Mouse (Mus musculus) MEL (cell line): ENCODE results near the gene Ccdc146. TPM values are rescaled to one million over a fixed set of nuclear protein-coding genes. Genes with fewer than 3 reads are reported as not detected.

Experiments
- DNase-seq: peaks from one replicate; pipeline ENCODE4 v3.0.0; 2011; ENCODE audit warnings: low read depth, low spot score
- H3K27ac ChIP-seq: 2 replicates; pipeline ENCODE4 v1.5.1; 2012; ENCODE audit warnings: low read depth, mild to moderate bottlenecking, control low read depth, low read length, moderate library complexity; ENCODE audit not compliant: control insufficient read depth
- H3K27me3 ChIP-seq, 2 experiments: fragments of 150-350 bp in 1 of 2; sonication (generic) in 1 of 2; 2 replicates each; pipeline ENCODE4 v1.6.1; 2012; ENCODE audit warnings: low read length in 2 of 2, mild to moderate bottlenecking in 2 of 2, improper control_type of control experiment in 1 of 2, moderate library complexity in 1 of 2; ENCODE audit not compliant: insufficient read depth in 2 of 2, control insufficient read depth in 1 of 2
- H3K36me3 ChIP-seq, 2 experiments: 2 replicates each; pipeline ENCODE4 v1.6.1; 2012 to 2014; ENCODE audit warnings: low read length in 2 of 2, improper control_type of control experiment in 1 of 2, inconsistent platforms in 1 of 2, mild to moderate bottlenecking in 1 of 2; ENCODE audit not compliant: insufficient read depth in 2 of 2, control insufficient read depth in 1 of 2
- H3K4me1 ChIP-seq, 2 experiments: fragments of 150-350 bp in 1 of 2; sonication (generic) in 1 of 2; 2 replicates each; pipeline ENCODE4 v1.6.1; 2012; ENCODE audit warnings: low read length in 2 of 2, improper control_type of control experiment in 1 of 2, mild to moderate bottlenecking in 1 of 2; ENCODE audit not compliant: insufficient read depth in 2 of 2, control insufficient read depth in 1 of 2
- H3K4me3 ChIP-seq, 2 experiments: fragments of 150-350 bp in 1 of 2; sonication (generic) in 1 of 2; 2 replicates each; pipeline ENCODE4 v1.5.1; 2012; ENCODE audit warnings: low read depth in 2 of 2, low read length in 2 of 2, mild to moderate bottlenecking in 2 of 2, moderate library complexity in 2 of 2, control low read depth in 1 of 2, improper control_type of control experiment in 1 of 2; ENCODE audit not compliant: control insufficient read depth in 1 of 2, insufficient read depth in 1 of 2
- H3K79me2 ChIP-seq: 2 replicates; pipeline ENCODE4 v1.6.1; 2012; ENCODE audit warnings: mild to moderate bottlenecking, low read length, moderate library complexity; ENCODE audit not compliant: control insufficient read depth, poor library complexity, insufficient read depth
- H3K9ac ChIP-seq: 2 replicates; pipeline ENCODE4 v1.6.1; 2012; ENCODE audit warnings: low read depth, mild to moderate bottlenecking, control low read depth, low read length, moderate library complexity; ENCODE audit not compliant: control insufficient read depth, poor library complexity, severe bottlenecking
- H3K9me3 ChIP-seq: fragments of 150-350 bp; sonication (generic); replicated peaks from 2 replicates; pipeline ENCODE4 v1.6.1; 2012; ENCODE audit warnings: mild to moderate bottlenecking, low read length, improper control_type of control experiment, moderate library complexity; ENCODE audit not compliant: insufficient read depth
- CHD1 ChIP-seq: IDR thresholded peaks from 2 replicates; pipeline ENCODE4 v1.6.1; 2012; ENCODE audit warnings: low read depth, mild to moderate bottlenecking, inconsistent platforms, low read length, improper control_type of control experiment
- CTCF ChIP-seq, 3 experiments: IDR thresholded peaks in 2 of 3; conservative IDR thresholded peaks in 1 of 3; 2 replicates each; pipeline ENCODE4 v1.5.1; 2011 to 2012; ENCODE audit warnings: low read length in 3 of 3, low read depth in 2 of 3, mild to moderate bottlenecking in 2 of 3, improper control_type of control experiment in 1 of 3, inconsistent platforms in 1 of 3, mixed read lengths in 1 of 3, moderate library complexity in 1 of 3; ENCODE audit not compliant: control insufficient read depth in 1 of 3, insufficient read depth in 1 of 3, poor library complexity in 1 of 3, severe bottlenecking in 1 of 3
- ELF1 ChIP-seq: IDR thresholded peaks from 2 replicates; pipeline ENCODE4 v1.6.1; 2014; ENCODE audit warnings: low read depth, mild to moderate bottlenecking, inconsistent platforms, low read length, improper control_type of control experiment, moderate library complexity
- EP300 ChIP-seq, 2 experiments: IDR thresholded peaks; 2 replicates each; pipeline ENCODE4 v1.6.1; 2011; ENCODE audit warnings: improper control_type of control experiment in 2 of 2, low read length in 2 of 2, low read depth in 1 of 2, mild to moderate bottlenecking in 1 of 2
- ETS1 ChIP-seq: IDR thresholded peaks from 2 replicates; pipeline ENCODE4 v1.6.1; 2012; ENCODE audit warnings: low read depth, mild to moderate bottlenecking, inconsistent platforms, low read length, improper control_type of control experiment, moderate library complexity
- GABPA ChIP-seq: IDR thresholded peaks from 2 replicates; pipeline ENCODE4 v1.6.1; 2012; ENCODE audit warnings: low read depth, mild to moderate bottlenecking, inconsistent platforms, low read length, improper control_type of control experiment, moderate library complexity
- GATA1 ChIP-seq: IDR thresholded peaks from 2 replicates; pipeline ENCODE4 v1.6.1; 2011; ENCODE audit warnings: low read depth, low read length, improper control_type of control experiment
- HCFC1 ChIP-seq: IDR thresholded peaks from 2 replicates; pipeline ENCODE4 v1.6.1; 2012; ENCODE audit warnings: low read depth, mild to moderate bottlenecking, inconsistent platforms, low read length, improper control_type of control experiment, moderate library complexity
- MAX ChIP-seq: IDR thresholded peaks from 2 replicates; pipeline ENCODE4 v1.6.1; 2011; ENCODE audit warnings: low read length, improper control_type of control experiment
- MYB ChIP-seq: IDR thresholded peaks from 2 replicates; pipeline ENCODE4 v1.6.1; 2011; ENCODE audit warnings: mild to moderate bottlenecking, low read depth, low read length, improper control_type of control experiment
- MYC ChIP-seq: IDR thresholded peaks from 2 replicates; pipeline ENCODE4 v1.6.1; 2011; ENCODE audit warnings: low read depth, mild to moderate bottlenecking, low read length, improper control_type of control experiment, moderate library complexity
- POLR2A ChIP-seq, 2 experiments: IDR thresholded peaks; 2 replicates each; pipeline ENCODE4 v1.6.1; 2011 to 2012; ENCODE audit warnings: low read length in 2 of 2, mild to moderate bottlenecking in 2 of 2, control low read depth in 1 of 2, improper control_type of control experiment in 1 of 2, low read depth in 1 of 2, moderate library complexity in 1 of 2; ENCODE audit not compliant: control insufficient read depth in 1 of 2, insufficient read depth in 1 of 2, poor library complexity in 1 of 2
- RAD21 ChIP-seq: IDR thresholded peaks from 2 replicates; pipeline ENCODE4 v1.6.1; 2011; ENCODE audit warnings: mild to moderate bottlenecking, low read depth, low read length, improper control_type of control experiment
- RCOR1 ChIP-seq: IDR thresholded peaks from 2 replicates; pipeline ENCODE4 v1.6.1; 2012; ENCODE audit warnings: low read depth, mild to moderate bottlenecking, inconsistent platforms, low read length, improper control_type of control experiment
- SIN3A ChIP-seq: IDR thresholded peaks from 2 replicates; pipeline ENCODE4 v1.6.1; 2012; ENCODE audit warnings: low read length, improper control_type of control experiment, inconsistent platforms
- SMC3 ChIP-seq: IDR thresholded peaks from 2 replicates; pipeline ENCODE4 v1.6.1; 2011; ENCODE audit warnings: low read depth, low read length, improper control_type of control experiment
- TAL1 ChIP-seq: IDR thresholded peaks from 2 replicates; pipeline ENCODE4 v1.6.1; 2012; ENCODE audit warnings: mild to moderate bottlenecking, inconsistent platforms, low read length, moderate library complexity, mixed read lengths
- UBTF ChIP-seq: IDR thresholded peaks from 2 replicates; pipeline ENCODE4 v1.6.1; 2012; ENCODE audit warnings: low read depth, mild to moderate bottlenecking, inconsistent platforms, low read length, improper control_type of control experiment, moderate library complexity, borderline replicate concordance; ENCODE audit not compliant: insufficient read depth
- USF1 ChIP-seq: IDR thresholded peaks from 2 replicates; pipeline ENCODE4 v1.6.1; 2014; ENCODE audit warnings: low read depth, mild to moderate bottlenecking, inconsistent platforms, low read length, improper control_type of control experiment, moderate library complexity
- ZC3H11A ChIP-seq: IDR thresholded peaks from 2 replicates; pipeline ENCODE4 v1.6.1; 2012; ENCODE audit warnings: low read depth, mild to moderate bottlenecking, inconsistent platforms, low read length, improper control_type of control experiment
- ZMIZ1 ChIP-seq: IDR thresholded peaks from 2 replicates; pipeline ENCODE4 v1.6.1; 2012; ENCODE audit warnings: low read depth, mild to moderate bottlenecking, inconsistent platforms, low read length, improper control_type of control experiment, moderate library complexity
- polyA plus RNA-seq, 2 experiments: library from polyadenylated mRNA; stranded (reverse) in 1 of 2; unstranded in 1 of 2; fragments of >175 nt in 1 of 2; fragments of >200 nt in 1 of 2; gene quantifications; 2 replicates each; pipeline versions ENCODE4 v1.2.1 to v1.2.4; 2012; ENCODE audit warnings: low replicate concordance in 2 of 2, low read depth in 1 of 2; ENCODE audit not compliant: insufficient read length in 2 of 2, insufficient read depth in 1 of 2, missing spikeins in 1 of 2
- total RNA-seq: library from RNA; depleted of rRNA; stranded (reverse); fragments of 300-350 nt; gene quantifications from 2 replicates; pipeline ENCODE4 v1.2.3, GENCODE M21; 2012

Ccdc146 gene
- total and polyA plus RNA-seq, 3 experiments: 0.35 to 0.45 TPM; not detected in 1

GRCm38 (mm10) chr5:21413322-21413721 lies 11.2 kb downstream of the Ccdc146 start:
- H3K9me3 ChIP-seq: no peaks in the 10 kb centered on the region
- no peak overlapping the region for H3K4me3 ChIP-seq
- H3K9ac ChIP-seq: no peak overlapping the region
- H3K79me2 ChIP-seq: no peaks in the 10 kb centered on the region; the same call in 1 of the 2 replicates
- DNase-seq: peak; percentile 72
- TF ChIP-seq MAX (no peak), RAD21 (no peak), CTCF (IDR thresholded peaks at IDR 0.05 in 2 of 3, conservative IDR thresholded peaks at IDR 0.05 in 1 of 3; ENCODE audit: control insufficient read depth in 1 of 3, insufficient read depth in 1 of 3, low read depth in 2 of 3, low read length in 3 of 3, poor library complexity in 1 of 3, severe bottlenecking in 1 of 3) (no peak), CHD1 (no peak), GATA1 (peak; percentile 50), POLR2A (IDR thresholded peaks at IDR 0.05; ENCODE audit: control insufficient read depth in 1 of 2, insufficient read depth in 1 of 2, low read depth in 1 of 2, low read length in 2 of 2, poor library complexity in 1 of 2) (no peak), MYC (0 out of 2 replicates have a peak, but pooled peaks have one; percentile 20), ZC3H11A (no peak), USF1 (no peak), ETS1 (0 out of 2 replicates have a peak, but pooled peaks have one; percentile 43), ZMIZ1 (no peak), EP300 (IDR thresholded peaks at IDR 0.05; ENCODE audit: low read depth in 1 of 2, low read length in 2 of 2) (peak; percentile 31 to 74; a peak in 2 of 4 replicates), MYB (no peak), GABPA (no peak), UBTF (no peak), SMC3 (no peak), HCFC1 (0 out of 2 replicates have a peak, but pooled peaks have one; percentile 9), RCOR1 (no peak), ELF1 (no peak), TAL1 (no peak)
- H3K27me3 ChIP-seq: no peaks in the 10 kb centered on the region
- H3K36me3 ChIP-seq: peaks cover 0 to 40% of the 10 kb centered on the region in 2 experiments; a peak in 2 of 4 replicates
- H3K27ac ChIP-seq: peak overlapping the region; percentile 27
- peaks cover 29 to 31% of the 10 kb centered on the region in 2 experiments for H3K4me1 ChIP-seq

GRCm38 (mm10) chr5:21412056-21412455 lies 12.4 kb downstream of the Ccdc146 start:
- peaks cover 29 to 31% of the 10 kb centered on the region in 2 experiments for H3K4me1 ChIP-seq
- peak; percentile 73 for DNase-seq
- H3K4me3 ChIP-seq: peak overlapping the region in 1 of 2 experiments; percentile 3; a peak in 1 of 4 replicates
- H3K9me3 ChIP-seq: no peaks in the 10 kb centered on the region
- 0 out of 2 replicates have a peak, but pooled peaks have one; percentile 37 for TF ChIP-seq HCFC1
- peak; percentile 52 for TF ChIP-seq SIN3A
- no peak for TF ChIP-seq RCOR1
- TF ChIP-seq MAX: peak; percentile 48; the same call in 1 of the 2 replicates
- TF ChIP-seq, all 39 proteins: peak for 3
- Histone ChIP-seq H3K27me3 (no peaks in the 10 kb centered on the region), H3K9ac (peak overlapping the region; percentile 50), H3K36me3 (peaks cover 0 to 40% of the 10 kb centered on the region in 2 experiments; a peak in 2 of 4 replicates), H3K79me2 (no peaks in the 10 kb centered on the region; the same call in 1 of the 2 replicates), H3K27ac (peak overlapping the region; percentile 98)
